25 mouse cellular contexts compared by ENCODE assay signal in the genomic region with DNA sequence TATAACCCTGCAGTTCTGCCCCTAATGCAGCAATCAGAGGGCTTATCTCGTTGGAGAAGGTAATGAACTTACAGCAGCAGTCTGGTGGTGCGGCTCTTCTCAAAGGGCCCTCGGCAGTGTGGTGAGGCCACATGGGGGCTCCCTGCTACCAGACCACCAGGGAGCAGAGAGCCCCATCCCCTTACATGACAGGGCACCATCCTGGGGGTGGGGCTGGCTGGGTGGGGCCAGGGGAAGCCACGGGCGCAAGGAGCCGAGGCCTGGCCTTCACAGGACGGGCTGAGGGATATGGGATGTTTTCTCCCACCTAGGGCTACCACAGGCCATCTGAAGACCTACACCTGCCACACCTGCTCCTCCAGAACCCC. TPM values are rescaled to one million over a fixed set of nuclear protein-coding genes. Genes with fewer than 3 reads are reported as not detected.
DNase-seq lines count a peak whose midpoint lies in the region; ATAC-seq and TF ChIP-seq lines count a peak whose summit lies in the region.
"Had no signal": no experiment of that assay in that cellular context is flagged by ENCODE, and none has a peak within 500 bp of the region (broad histone marks: within the 10 kb centered on the region; RNA-seq: fewer than 3 reads in every experiment).

No protein-coding gene starts in this region.

- DNase-seq in midbrain, embryonic 10.5 days (ENCODE audit: low spot score), result no peak
- no peak for DNase-seq in midbrain, postnatal 0 days (ENCODE audit: low spot score)
- DNase-seq in hindbrain, embryonic 14.5 days (ENCODE audit: low spot score), result no peak
- DNase-seq in ovary, adult 18-20 months (ENCODE audit: low spot score), result no peak
- DNase-seq in yolk sac, embryonic 10.5 days (ENCODE audit: low spot score), result no peak
- DNase-seq: adrenal gland, postnatal 25 days; cerebellum, adult 9-10 months; gastrocnemius, postnatal 25 days; lung, adult 18-20 months; right cerebral cortex, postnatal 14 days; thymus, postnatal 14 days had no signal

- H3K27ac ChIP-seq in midbrain, embryonic 10.5 days (replicated peaks), result peak overlapping the region; percentile 38; the same call in 1 of the 2 replicates
- no peak overlapping the region for H3K27ac ChIP-seq in midbrain, postnatal 0 days (ENCODE audit: low read depth, low read length)
- H3K27ac ChIP-seq in hindbrain, embryonic 14.5 days, result peak overlapping the region; percentile 65; the same call in 1 of the 2 replicates
- H3K27ac ChIP-seq in intestine, embryonic 16.5 days (ENCODE audit: low read length), result no peak overlapping the region
- H3K27ac ChIP-seq in neural tube, embryonic 14.5 days (ENCODE audit: low read depth, low read length), result no peak overlapping the region
- H3K27ac ChIP-seq: embryonic facial prominence, embryonic 15.5 days; forebrain, embryonic 10.5 days had no signal

- no peak for TF ChIP-seq CTCF in midbrain, postnatal 0 days (IDR thresholded peaks at IDR 0.05)

- no peak overlapping the region for H3K9ac ChIP-seq in midbrain, postnatal 0 days (replicated peaks; ENCODE audit: low read length, poor library complexity, severe bottlenecking)
- no peak overlapping the region for H3K9ac ChIP-seq in hindbrain, embryonic 14.5 days
- H3K9ac ChIP-seq in intestine, embryonic 16.5 days (ENCODE audit: low read depth, low read length), result no peak overlapping the region
- H3K9ac ChIP-seq in neural tube, embryonic 14.5 days (replicated peaks; ENCODE audit: low read depth, low read length), result no peak overlapping the region
- H3K9ac ChIP-seq: embryonic facial prominence, embryonic 15.5 days had no signal

- 64% methylated on average over 7 of the region's 7 CpGs for WGBS in midbrain, embryonic 10.5 days
- 51% methylated on average over 7 of the region's 7 CpGs for WGBS in midbrain, postnatal 0 days
- 52% methylated on average over 7 of the region's 7 CpGs for WGBS in hindbrain, embryonic 14.5 days
- WGBS in intestine, embryonic 16.5 days, result 13% methylated on average over 7 of the region's 7 CpGs
- WGBS in neural tube, embryonic 14.5 days, result 20% methylated on average over 7 of the region's 7 CpGs

- no peak for ATAC-seq in midbrain, postnatal 0 days (ENCODE audit: low FRiP score)
- ATAC-seq in hindbrain, embryonic 14.5 days (ENCODE audit: low FRiP score), result peak; percentile 40; the same call in 1 of the 2 replicates
- no peak; the same call in none of the 2 replicates for ATAC-seq in intestine, embryonic 16.5 days
- ATAC-seq in neural tube, embryonic 14.5 days (ENCODE audit: low read depth), result peak; percentile 66; the same call in 1 of the 2 replicates
- ATAC-seq: activated CD4-positive, CD25-positive, alpha-beta regulatory T cell, adult 4 months; inflammation-experienced regulatory T-cells, adult 6 months; Patski had no signal

- H3K27me3 ChIP-seq in midbrain, embryonic 10.5 days (ENCODE audit: low read depth, poor library complexity, severe bottlenecking), result peaks cover 4% of the 10 kb centered on the region; the same call in 1 of the 2 replicates
- no peaks in the 10 kb centered on the region for H3K27me3 ChIP-seq in midbrain, postnatal 0 days (ENCODE audit: insufficient read depth, low read length)
- H3K27me3 ChIP-seq in hindbrain, embryonic 14.5 days (ENCODE audit: control insufficient read depth, insufficient read depth, low read length), result peaks cover 4% of the 10 kb centered on the region; the same call in 1 of the 2 replicates
- no peaks in the 10 kb centered on the region; the same call in 1 of the 2 replicates for H3K27me3 ChIP-seq in intestine, embryonic 16.5 days (replicated peaks; ENCODE audit: control insufficient read depth, insufficient read depth, low read length)
- H3K27me3 ChIP-seq in neural tube, embryonic 14.5 days (ENCODE audit: control insufficient read depth, insufficient read depth, low read length), result no peaks in the 10 kb centered on the region
- H3K27me3 ChIP-seq: embryonic facial prominence, embryonic 15.5 days had no signal

- H3K4me2 ChIP-seq in midbrain, postnatal 0 days (ENCODE audit: low read depth, low read length, poor library complexity, severe bottlenecking), result no peak overlapping the region
- H3K4me2 ChIP-seq in hindbrain, embryonic 14.5 days (replicated peaks), result no peak overlapping the region
- peak overlapping the region; percentile 32 for H3K4me2 ChIP-seq in intestine, embryonic 16.5 days (ENCODE audit: low read depth, low read length)
- no peak overlapping the region for H3K4me2 ChIP-seq in neural tube, embryonic 14.5 days (ENCODE audit: low read depth, low read length)
- H3K4me2 ChIP-seq: embryonic facial prominence, embryonic 15.5 days had no signal

- no peak overlapping the region for H3K4me3 ChIP-seq in midbrain, embryonic 10.5 days
- no peak overlapping the region for H3K4me3 ChIP-seq in midbrain, postnatal 0 days (ENCODE audit: low read depth, low read length)
- H3K4me3 ChIP-seq in hindbrain, embryonic 14.5 days (replicated peaks; ENCODE audit: low read length), result no peak overlapping the region
- H3K4me3 ChIP-seq in intestine, embryonic 16.5 days (ENCODE audit: low read length), result no peak overlapping the region
- H3K4me3 ChIP-seq in neural tube, embryonic 14.5 days (ENCODE audit: low read depth, low read length), result no peak overlapping the region
- H3K4me3 ChIP-seq: embryonic facial prominence, embryonic 15.5 days; forebrain, embryonic 10.5 days had no signal

- no peaks in the 10 kb centered on the region for H3K36me3 ChIP-seq in midbrain, embryonic 10.5 days
- H3K36me3 ChIP-seq in midbrain, postnatal 0 days (ENCODE audit: insufficient read depth, low read length), result no peaks in the 10 kb centered on the region
- H3K36me3 ChIP-seq in hindbrain, embryonic 14.5 days (replicated peaks; ENCODE audit: control insufficient read depth, insufficient read depth), result no peaks in the 10 kb centered on the region
- H3K36me3 ChIP-seq in intestine, embryonic 16.5 days (ENCODE audit: control insufficient read depth, insufficient read depth, low read length), result no peaks in the 10 kb centered on the region
- H3K36me3 ChIP-seq in neural tube, embryonic 14.5 days (ENCODE audit: control insufficient read depth, insufficient read depth, low read length), result no peaks in the 10 kb centered on the region
- H3K36me3 ChIP-seq: embryonic facial prominence, embryonic 15.5 days; forebrain, embryonic 10.5 days had no signal

- H3K9me3 ChIP-seq in midbrain, embryonic 10.5 days (replicated peaks), result no peaks in the 10 kb centered on the region
- H3K9me3 ChIP-seq in midbrain, postnatal 0 days (ENCODE audit: low read length), result no peaks in the 10 kb centered on the region
- no peaks in the 10 kb centered on the region for H3K9me3 ChIP-seq in hindbrain, embryonic 14.5 days (ENCODE audit: control insufficient read depth, low read length)
- no peaks in the 10 kb centered on the region for H3K9me3 ChIP-seq in intestine, embryonic 16.5 days (ENCODE audit: control insufficient read depth, low read length)
- H3K9me3 ChIP-seq in neural tube, embryonic 14.5 days (ENCODE audit: control insufficient read depth, low read length), result no peaks in the 10 kb centered on the region
- H3K9me3 ChIP-seq: embryonic facial prominence, embryonic 15.5 days; forebrain, embryonic 10.5 days had no signal

- H3K4me1 ChIP-seq in midbrain, embryonic 10.5 days, result peaks cover 24% of the 10 kb centered on the region
- H3K4me1 ChIP-seq in midbrain, postnatal 0 days (ENCODE audit: insufficient read depth, low read length), result no peaks in the 10 kb centered on the region
- peaks cover 4% of the 10 kb centered on the region; the same call in 1 of the 2 replicates for H3K4me1 ChIP-seq in hindbrain, embryonic 14.5 days (replicated peaks; ENCODE audit: control insufficient read depth, insufficient read depth, low read length)
- 0 out of 2 replicates have a peak, but pooled peaks cover 5% of the 10 kb centered on the region for H3K4me1 ChIP-seq in intestine, embryonic 16.5 days (ENCODE audit: control insufficient read depth, insufficient read depth, low read length)
- peaks cover 2% of the 10 kb centered on the region; the same call in 1 of the 2 replicates for H3K4me1 ChIP-seq in neural tube, embryonic 14.5 days (ENCODE audit: control insufficient read depth, insufficient read depth, low read length)
- H3K4me1 ChIP-seq: embryonic facial prominence, embryonic 15.5 days had no signal

RNA-seq across cellular contexts. Expression of gene Nkx1-1, which starts 47.5 kb away (rescaled TPM):
- 0.11 TPM in 1 of 2 replicates, not detected in the other for polyA plus RNA-seq in midbrain, embryonic 10.5 days (2016; fragmentation: Nextera tagmentation; extraction: Ambion mirVana)
- total RNA-seq in midbrain, postnatal 0 days (2014; rRNA removed), result 0.60 and 1.0 TPM in 2 replicates
- 0.18 TPM in 1 of 2 replicates, not detected in the other for polyA plus RNA-seq in midbrain, postnatal 0 days (2015; fragmentation: Nextera tagmentation; extraction: Ambion mirVana)
- 0.80 and 0.96 TPM in 2 replicates for polyA plus RNA-seq in hindbrain, embryonic 14.5 days (2014; fragmentation: Nextera tagmentation; extraction: Ambion mirVana)
- polyA plus RNA-seq in intestine, embryonic 16.5 days (2015; fragmentation: Nextera tagmentation; extraction: Ambion mirVana), result not detected in 2 replicates
- polyA plus RNA-seq in neural tube, embryonic 14.5 days (2014; fragmentation: Nextera tagmentation; extraction: Ambion mirVana), result 0.44 and 0.74 TPM in 2 replicates
- total RNA-seq: adrenal gland, postnatal 25 days; gastrocnemius, postnatal 25 days; heart, adult 8-10 months; layer of hippocampus, postnatal 10 days; left cerebral cortex, postnatal 14 days; liver, adult 2 months had no signal
- polyA plus RNA-seq: activated CD4-positive, CD25-positive, alpha-beta regulatory T cell, adult 4 months; embryonic facial prominence, embryonic 15.5 days; forebrain, embryonic 10.5 days; frontal cortex, adult 2 months; heart, postnatal 0 days; inflammation-experienced regulatory T-cells, adult 6 months; liver, adult 2 months; Patski; spleen, adult 2 months had no signal

Comparison
In these comparisons a context has a peak if more than half of its experiments do, and no peak if none do; other contexts are left out.
1. H3K27ac ChIP-seq: peak in midbrain, embryonic 10.5 days (single experiment) and hindbrain, embryonic 14.5 days (single experiment); none in midbrain, postnatal 0 days (single experiment), intestine, embryonic 16.5 days (single experiment) and neural tube, embryonic 14.5 days (single experiment).
2. ATAC-seq: peak in hindbrain, embryonic 14.5 days (single experiment) and neural tube, embryonic 14.5 days (single experiment); none in midbrain, postnatal 0 days (single experiment) and intestine, embryonic 16.5 days (single experiment).